Comparison of ENCODE assay signal across 7 mouse cellular contexts in genomic region chr5:41768382-41769040, GRCm38 (mm10). TPM values are rescaled to one million over a fixed set of nuclear protein-coding genes. Genes with fewer than 3 reads are reported as not detected.
DNase-seq lines count a peak whose midpoint lies in the region; ATAC-seq and TF ChIP-seq lines count a peak whose summit lies in the region.

No protein-coding gene starts in this region.

- peak; percentile 89 for DNase-seq in adrenal gland, postnatal 25 days
- DNase-seq in heart, adult 18-20 months, result peak; percentile 77 to 95
- DNase-seq in kidney, adult 2 months, result peak; percentile 89
- DNase-seq in spleen, adult 2 months (ENCODE audit: low read depth in 1 of 2, low spot score in 2 of 2), result peak; percentile 70 to 80

- TF ChIP-seq POLR2A in kidney, adult 2 months (IDR thresholded peaks at IDR 0.05; ENCODE audit: low read depth, low read length), result no peak
- no peak for TF ChIP-seq POLR2A in spleen, adult 2 months (IDR thresholded peaks at IDR 0.05; ENCODE audit: low read depth, low read length)

- peaks cover 35% of the 10 kb centered on the region for H3K27me3 ChIP-seq in embryonic facial prominence, embryonic 12.5 days
- peaks cover 3% of the 10 kb centered on the region for H3K27me3 ChIP-seq in kidney, adult 2 months (replicated peaks; ENCODE audit: control insufficient read depth, insufficient read depth, low read length)
- peaks cover 64% of the 10 kb centered on the region for H3K27me3 ChIP-seq in limb, embryonic 12.5 days
- peaks cover 55% of the 10 kb centered on the region for H3K27me3 ChIP-seq in midbrain, embryonic 15.5 days (replicated peaks)
- H3K27me3 ChIP-seq in spleen, adult 2 months (ENCODE audit: control insufficient read depth, insufficient read depth, low read length), result peaks cover 20% of the 10 kb centered on the region

- H3K4me1 ChIP-seq in embryonic facial prominence, embryonic 12.5 days, result peaks cover 10% of the 10 kb centered on the region
- no peaks in the 10 kb centered on the region for H3K4me1 ChIP-seq in kidney, adult 2 months (ENCODE audit: control insufficient read depth, insufficient read depth, low read length)
- H3K4me1 ChIP-seq in limb, embryonic 12.5 days (replicated peaks), result peaks cover 20% of the 10 kb centered on the region
- peaks cover 23% of the 10 kb centered on the region for H3K4me1 ChIP-seq in midbrain, embryonic 15.5 days
- H3K4me1 ChIP-seq in spleen, adult 2 months (ENCODE audit: control insufficient read depth, insufficient read depth, insufficient read length), result peaks cover 11% of the 10 kb centered on the region

- H3K4me3 ChIP-seq in embryonic facial prominence, embryonic 12.5 days, result peak overlapping the region; percentile 20; the same call in 1 of the 2 replicates
- H3K4me3 ChIP-seq in kidney, adult 2 months (ENCODE audit: insufficient read depth, low read depth, low read length), result peak overlapping the region; percentile 23; the same call in 1 of the 2 replicates
- peak overlapping the region; percentile 21; the same call in 1 of the 2 replicates for H3K4me3 ChIP-seq in limb, embryonic 12.5 days (replicated peaks)
- H3K4me3 ChIP-seq in midbrain, embryonic 15.5 days, result peak overlapping the region; percentile 18
- peak overlapping the region; percentile 51 for H3K4me3 ChIP-seq in spleen, adult 2 months (ENCODE audit: extremely low read depth, insufficient read depth, insufficient read length)

- WGBS in embryonic facial prominence, embryonic 12.5 days, result 5% methylated on average over 21 of the region's 21 CpGs
- 2% methylated on average over 21 of the region's 21 CpGs for WGBS in kidney, adult 2 months
- WGBS in limb, embryonic 12.5 days, result 5% methylated on average over 21 of the region's 21 CpGs
- 5% methylated on average over 21 of the region's 21 CpGs for WGBS in midbrain, embryonic 15.5 days
- 3% methylated on average over 21 of the region's 21 CpGs for WGBS in spleen, adult 2 months

- peak overlapping the region; percentile 36 for H3K4me2 ChIP-seq in embryonic facial prominence, embryonic 12.5 days (replicated peaks)
- peak overlapping the region; percentile 43 for H3K4me2 ChIP-seq in limb, embryonic 12.5 days
- peak overlapping the region; percentile 40 for H3K4me2 ChIP-seq in midbrain, embryonic 15.5 days

- peak; percentile 99 for TF ChIP-seq CTCF in kidney, adult 2 months (conservative IDR thresholded peaks at IDR 0.05; ENCODE audit: insufficient read depth, insufficient read length, low read depth, low read length)
- TF ChIP-seq CTCF in spleen, adult 2 months (IDR thresholded peaks at IDR 0.05; ENCODE audit: extremely low read depth, insufficient read depth, insufficient read length, insufficient replicate concordance), result peak; percentile 99

- H3K27ac ChIP-seq in embryonic facial prominence, embryonic 12.5 days, result no peak overlapping the region
- H3K27ac ChIP-seq in kidney, adult 2 months (ENCODE audit: insufficient read depth, low read depth, low read length), result no peak overlapping the region
- no peak overlapping the region for H3K27ac ChIP-seq in limb, embryonic 12.5 days
- H3K27ac ChIP-seq in midbrain, embryonic 15.5 days, result no peak overlapping the region
- no peak overlapping the region for H3K27ac ChIP-seq in spleen, adult 2 months (ENCODE audit: insufficient read depth, low read length)

- H3K9ac ChIP-seq in embryonic facial prominence, embryonic 12.5 days, result no peak overlapping the region
- no peak overlapping the region for H3K9ac ChIP-seq in limb, embryonic 12.5 days (replicated peaks)
- H3K9ac ChIP-seq in midbrain, embryonic 15.5 days, result no peak overlapping the region

- no peaks in the 10 kb centered on the region for H3K36me3 ChIP-seq in embryonic facial prominence, embryonic 12.5 days
- no peaks in the 10 kb centered on the region for H3K36me3 ChIP-seq in kidney, adult 2 months (ENCODE audit: control insufficient read depth, insufficient read depth, low read length)
- H3K36me3 ChIP-seq in limb, embryonic 12.5 days, result no peaks in the 10 kb centered on the region
- no peaks in the 10 kb centered on the region for H3K36me3 ChIP-seq in midbrain, embryonic 15.5 days (replicated peaks)
- no peaks in the 10 kb centered on the region for H3K36me3 ChIP-seq in spleen, adult 2 months (ENCODE audit: control insufficient read depth, insufficient read depth, low read length)

- 0 out of 2 replicates have a peak, but pooled peaks have one; percentile 44 for ATAC-seq in embryonic facial prominence, embryonic 12.5 days (ENCODE audit: insufficient number of reproducible peaks, insufficient read depth, low FRiP score, low TSS enrichment)
- ATAC-seq in limb, embryonic 12.5 days (ENCODE audit: insufficient number of reproducible peaks, insufficient read depth, low FRiP score, low TSS enrichment, low read depth), result no peak
- ATAC-seq in midbrain, embryonic 15.5 days (replicated peaks), result peak; percentile 87

- no peaks in the 10 kb centered on the region for H3K9me3 ChIP-seq in embryonic facial prominence, embryonic 12.5 days
- H3K9me3 ChIP-seq in limb, embryonic 12.5 days, result no peaks in the 10 kb centered on the region
- H3K9me3 ChIP-seq in midbrain, embryonic 15.5 days, result no peaks in the 10 kb centered on the region

RNA-seq across cellular contexts. Expression of gene Nkx3-2, which starts 4.2 kb away (rescaled TPM):
- total RNA-seq in adrenal gland, postnatal 25 days (2021), result not detected in 2 replicates
- polyA plus RNA-seq in embryonic facial prominence, embryonic 12.5 days (2016; fragmentation: Nextera tagmentation; extraction: Ambion mirVana), result 4.5 and 6.0 TPM in 2 replicates
- not detected for total RNA-seq in heart, adult 18-20 months (2021)
- not detected in 2 replicates for polyA plus RNA-seq in kidney, adult 2 months (2012; rRNA removed)
- 3.9 and 8.7 TPM in 2 replicates for polyA plus RNA-seq in limb, embryonic 12.5 days (2016; fragmentation: Nextera tagmentation; extraction: Ambion mirVana)
- polyA plus RNA-seq in midbrain, embryonic 15.5 days (2015; fragmentation: Nextera tagmentation; extraction: Ambion mirVana), result not detected in 2 replicates
- polyA plus RNA-seq in spleen, adult 2 months (2012; rRNA removed), result 4.6 and 5.2 TPM in 2 replicates
